Mouse (Mus musculus) heart, postnatal 0 days (tissue): ENCODE data around the gene P3h1.

Experiments used
- CTCF ChIP-seq: IDR thresholded peaks from 2 replicates; pipeline ENCODE4 v1.5.1; 2016; ENCODE audit warnings: antibody characterized with exemption, control low read depth, low read depth
- EP300 ChIP-seq: IDR thresholded peaks from 2 replicates; pipeline ENCODE4 v1.6.1; 2016; ENCODE audit warnings: antibody characterized with exemption, low read depth

- TF ChIP-seq CTCF, result no peak
- TF ChIP-seq EP300, result no peak
Observed at GRCm38 (mm10) chr4:119189392-119189791, 43.3 kb upstream of the P3h1 start.
